Mouse (Mus musculus): ENCODE measurements at regions not wholly inside any gene's neighbourhood (a gene's known extent, or its start where the extent isn't known, plus 50 kb on each side); places are given as distances from the start of the nearest gene placed in this dataset.
A peak's percentile ranks its signal among the peaks of the same experiment; 100 is the strongest.

- no peak for DNase-seq (ENCODE audit: low spot score in 2 of 2)
These were observed 138.1 kb downstream of the Ppp4r2 start for GRCm38 (mm10) chr6:100971462-100971955.

DNA sequence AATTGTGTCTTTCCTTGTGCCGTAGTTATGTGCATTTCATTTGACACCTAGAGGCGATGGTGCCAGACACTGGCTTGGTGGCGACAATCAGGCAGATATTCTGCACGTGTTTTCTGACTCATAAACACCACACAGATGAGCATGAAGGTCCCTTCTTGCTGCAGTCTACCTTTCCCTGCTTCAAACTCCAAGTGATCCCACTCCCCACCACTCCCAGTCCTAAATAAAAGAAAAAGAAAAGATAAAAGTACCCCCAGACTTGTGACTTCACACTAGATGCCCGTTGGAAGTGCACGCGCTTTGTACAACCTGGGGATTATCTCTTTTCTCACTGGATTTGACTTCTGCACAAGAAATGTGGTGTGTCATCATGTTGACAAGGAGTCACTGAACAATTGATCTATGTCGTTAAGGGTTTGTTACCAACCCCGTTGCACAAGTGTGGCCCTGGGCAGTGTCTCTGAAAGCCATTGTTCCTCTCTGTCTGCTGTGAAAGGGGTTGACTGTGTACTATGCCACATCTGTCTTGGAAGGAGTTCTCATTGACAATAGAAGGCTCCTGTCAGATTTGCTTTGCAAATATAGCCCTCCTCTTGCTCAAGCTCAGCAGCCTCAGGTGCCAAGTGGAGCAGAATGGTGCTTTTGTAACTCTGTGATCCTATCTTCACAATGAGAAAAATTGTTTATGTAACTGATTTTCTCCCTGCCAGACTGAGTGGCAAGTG, 140.1 kb downstream of the Ppp4r2 start:
- DNase-seq (ENCODE audit: low spot score in 2 of 2): no peak

DNA sequence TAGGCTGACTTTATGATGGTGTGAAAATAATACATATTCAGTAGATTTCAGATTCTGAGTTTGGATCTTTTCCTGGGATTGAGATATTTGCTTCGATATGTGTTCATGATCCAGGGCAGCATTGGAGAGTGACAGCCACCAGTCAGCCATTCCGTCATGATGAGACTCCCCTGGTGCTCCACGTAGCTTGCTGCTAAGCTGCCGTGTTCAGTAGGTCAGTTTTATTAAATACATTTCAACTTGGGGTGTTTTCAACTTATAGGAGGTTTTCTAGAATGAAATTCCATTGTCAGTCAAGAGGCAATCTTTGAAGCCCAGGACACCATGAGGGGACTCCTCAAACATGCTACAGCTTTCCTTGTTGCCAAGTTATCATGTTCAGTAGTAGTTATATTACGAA, 141.3 kb downstream of the Ppp4r2 start:
- no peak for DNase-seq (ENCODE audit: low spot score in 2 of 2)

- DNase-seq (ENCODE audit: low spot score in 2 of 2): peak in 1 of 2 experiments; percentile 29
These were observed 142.4 kb downstream of the Ppp4r2 start for GRCm38 (mm10) chr6:100975835-100976234.

DNA sequence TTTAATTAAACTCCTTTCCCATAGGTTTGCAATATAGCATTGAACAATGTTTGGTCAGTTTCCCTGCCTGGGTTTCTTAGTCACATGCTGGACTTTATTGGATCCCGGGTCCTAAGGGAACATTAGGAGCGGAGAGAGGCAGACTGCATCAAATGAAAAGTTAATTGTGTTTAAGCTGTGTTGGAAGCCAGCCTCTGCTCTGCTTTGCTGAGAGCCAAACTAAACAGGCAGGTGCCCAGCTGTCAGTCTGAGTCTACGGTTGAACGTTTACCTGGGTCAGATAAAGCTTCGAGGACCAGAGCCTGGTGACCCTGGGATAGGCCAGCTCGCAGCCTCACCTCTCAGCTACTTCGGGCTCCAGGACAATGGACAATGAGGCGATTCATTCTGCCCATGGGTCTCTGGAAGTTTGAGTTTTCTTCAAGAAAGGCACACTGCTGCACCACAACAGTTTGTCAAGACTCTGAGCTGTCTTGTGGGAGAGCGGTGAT, 143.8 kb downstream of the Ppp4r2 start:
- no peak for DNase-seq (ENCODE audit: low spot score in 2 of 2)

DNA sequence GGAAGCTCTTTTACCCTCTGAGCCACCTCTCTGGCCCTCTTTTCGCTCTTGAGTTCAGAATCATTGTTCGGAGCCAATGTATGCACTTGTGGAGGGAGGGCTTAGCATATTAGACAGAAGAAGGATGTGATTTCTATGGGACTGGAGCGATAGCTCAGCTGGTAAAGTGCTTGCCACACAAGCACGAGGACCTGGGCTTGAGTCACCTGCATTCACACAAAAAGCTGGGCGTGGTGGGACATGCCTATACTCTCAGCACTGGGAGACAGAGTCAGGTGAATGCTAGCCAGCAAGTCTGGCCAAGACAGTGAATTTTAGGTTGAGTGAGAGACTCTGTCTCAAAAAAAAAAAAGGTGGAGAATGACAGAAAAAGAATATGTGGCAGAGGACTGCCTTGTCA, 144.7 kb downstream of the Ppp4r2 start:
- no peak for DNase-seq (ENCODE audit: low spot score in 2 of 2)

DNA sequence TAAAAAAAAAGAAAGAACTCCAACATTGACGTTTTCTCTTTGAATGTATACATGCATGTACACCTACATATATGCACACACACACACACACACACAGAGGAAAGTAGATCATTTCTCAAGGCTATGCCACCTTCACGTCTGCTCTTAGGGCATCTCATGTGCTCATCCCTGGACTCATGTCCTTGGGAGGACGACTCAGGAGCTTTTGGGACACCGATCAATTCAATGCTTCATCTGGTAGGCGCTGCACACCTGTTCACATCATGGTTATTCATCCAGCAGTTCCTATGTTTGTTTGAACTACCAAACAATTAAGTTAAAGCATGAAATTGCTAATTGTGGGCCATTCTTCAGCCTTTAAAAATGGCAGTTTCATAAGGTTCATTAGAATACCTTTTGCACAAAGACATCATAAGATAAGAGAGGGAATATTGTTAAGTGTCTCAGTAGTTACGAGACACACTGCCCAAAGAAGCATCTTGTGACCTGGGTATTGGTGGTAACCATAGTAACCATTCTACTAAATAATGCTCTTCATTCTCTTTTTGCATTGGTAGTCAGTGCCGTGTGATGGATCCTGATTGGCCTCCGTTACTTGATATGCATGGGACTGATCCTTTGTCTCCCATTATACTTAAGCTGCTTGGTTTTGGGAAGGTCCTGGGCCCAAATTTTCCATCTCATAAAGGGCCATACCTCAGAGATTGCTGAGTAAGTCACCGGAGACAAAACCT, 145.5 kb downstream of the Ppp4r2 start:
- DNase-seq (ENCODE audit: low spot score in 2 of 2): no peak

DNA sequence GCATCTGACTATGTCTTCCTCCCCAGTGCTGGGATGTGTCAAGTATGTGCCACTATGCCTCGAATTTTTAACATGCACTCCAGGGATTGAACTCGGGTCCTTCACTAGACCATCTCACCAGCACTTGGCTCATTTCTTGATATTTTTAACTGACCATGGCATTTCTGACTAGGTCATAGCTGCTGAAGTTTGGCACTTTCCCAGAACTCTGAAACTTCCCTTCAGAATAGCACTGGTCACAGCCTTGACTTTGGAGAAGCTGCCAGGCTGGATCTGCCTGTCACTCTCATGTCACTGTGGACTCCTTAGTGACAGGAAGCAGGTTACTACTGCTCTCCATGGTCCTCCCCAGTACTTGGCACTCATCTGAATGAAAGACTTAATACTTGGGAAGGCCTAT, 146.7 kb downstream of the Ppp4r2 start:
- no peak for DNase-seq (ENCODE audit: low spot score in 2 of 2)

DNA sequence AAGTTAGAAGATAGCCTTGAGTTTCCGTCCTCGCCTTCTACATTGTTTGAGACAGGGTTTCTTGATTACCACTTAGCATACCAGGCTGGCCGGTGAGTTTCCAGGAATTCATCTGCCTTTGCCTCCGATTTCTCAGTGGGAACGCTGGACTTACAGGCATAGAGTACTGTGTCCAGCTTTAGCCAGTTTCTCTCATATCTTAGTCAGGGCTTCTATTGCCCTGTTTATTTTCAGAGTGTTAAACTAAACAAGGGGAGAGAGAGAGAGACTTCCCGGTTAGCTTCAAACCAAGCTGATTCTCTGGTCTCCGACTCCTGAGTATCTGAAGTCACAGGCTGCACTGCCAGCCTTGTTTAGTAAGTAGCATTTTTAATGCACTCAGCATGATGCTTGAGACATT, 151.4 kb downstream of the Ppp4r2 start:
- DNase-seq (ENCODE audit: low spot score in 2 of 2): no peak

DNA sequence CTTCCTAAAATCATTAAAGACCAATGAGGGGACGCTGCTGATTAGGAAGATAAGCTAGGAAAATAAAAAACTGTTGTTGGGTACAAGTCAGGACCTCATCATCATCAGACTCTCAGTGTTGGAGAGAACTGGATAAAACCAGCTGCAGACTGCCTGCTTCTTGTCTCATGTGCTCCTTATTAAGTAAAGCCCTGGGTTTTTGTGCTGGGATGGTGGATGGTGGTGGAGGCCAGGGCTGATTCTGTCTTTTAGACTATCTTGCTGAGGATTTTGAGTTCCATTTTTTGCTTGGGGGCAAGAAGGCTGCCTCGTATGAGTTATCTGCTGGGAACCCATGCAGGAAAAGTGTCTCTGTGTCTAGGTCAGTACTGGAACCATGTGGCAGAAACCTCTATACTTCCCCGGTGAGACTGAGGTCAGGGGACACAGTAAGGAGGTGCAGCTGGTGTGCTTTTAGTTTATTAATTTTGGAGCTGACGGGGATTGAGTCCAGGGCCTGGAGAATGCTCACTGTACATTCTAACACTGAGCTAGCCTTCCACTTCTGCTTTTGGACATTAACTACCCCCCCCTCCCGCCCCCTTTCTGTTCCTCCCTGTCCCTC, 152.0 kb downstream of the Ppp4r2 start:
- DNase-seq (ENCODE audit: low spot score in 2 of 2): no peak

GRCm38 (mm10) chr6:100988521-100988920, 155.1 kb downstream of the Ppp4r2 start:
- DNase-seq (ENCODE audit: low spot score in 2 of 2): no peak

- DNase-seq (ENCODE audit: low spot score in 2 of 2): no peak
These were observed 160.0 kb downstream of the Ppp4r2 start for GRCm38 (mm10) chr6:100993421-100993820.

GRCm38 (mm10) chr6:100995874-100996560, 162.6 kb downstream of the Ppp4r2 start:
- no peak for DNase-seq (ENCODE audit: low spot score in 2 of 2)

- no peak for DNase-seq (ENCODE audit: low spot score in 2 of 2)
These were observed 164.9 kb downstream of the Ppp4r2 start for GRCm38 (mm10) chr6:100998285-100998684.

- no peak for DNase-seq (ENCODE audit: low spot score in 2 of 2)
These were observed 170.5 kb downstream of the Ppp4r2 start for GRCm38 (mm10) chr6:101003901-101004300.

- DNase-seq (ENCODE audit: low spot score in 2 of 2): no peak
These were observed 188.2 kb downstream of the Ppp4r2 start for GRCm38 (mm10) chr6:101021650-101022049.

GRCm38 (mm10) chr6:101025816-101026215, 192.4 kb downstream of the Ppp4r2 start:
- no peak for DNase-seq (ENCODE audit: low spot score in 2 of 2)

DNA sequence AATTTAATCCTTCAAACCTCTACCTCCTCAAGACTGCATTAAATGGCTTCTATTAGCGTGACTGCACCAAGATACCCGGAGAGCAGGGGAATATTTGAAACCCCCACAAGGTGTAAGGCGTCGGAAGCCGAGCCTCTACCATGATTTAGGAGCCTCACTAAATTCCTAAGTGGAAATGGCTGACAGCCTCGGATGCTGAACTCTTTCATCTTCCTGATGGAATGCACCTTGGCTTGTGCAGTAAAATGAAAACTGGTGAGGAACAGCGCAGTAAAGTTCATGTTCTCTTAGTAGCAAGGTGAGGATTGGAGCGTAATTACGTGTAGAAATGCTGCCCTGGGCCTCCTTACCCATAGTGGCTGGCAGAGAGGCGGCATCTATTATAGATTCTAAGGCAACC, 194.0 kb downstream of the Ppp4r2 start:
- no peak for DNase-seq (ENCODE audit: low spot score in 2 of 2)

GRCm38 (mm10) chr6:101029436-101029835, 196.0 kb downstream of the Ppp4r2 start:
- DNase-seq (ENCODE audit: low spot score in 2 of 2): no peak

- no peak for DNase-seq (ENCODE audit: low spot score in 2 of 2)
These were observed 197.2 kb downstream of the Ppp4r2 start for GRCm38 (mm10) chr6:101030451-101031125.

- no peak for DNase-seq (ENCODE audit: low spot score in 2 of 2)
These were observed 213.3 kb downstream of the Ppp4r2 start for GRCm38 (mm10) chr6:101046755-101047154.
